Mouse (Mus musculus) liver, embryonic 14.5 days (tissue): ENCODE measurements around the gene Fas.

Experiments used
- CTCF ChIP-seq: IDR thresholded peaks from 2 replicates; pipeline ENCODE4 v1.5.1; 2016; ENCODE audit warnings: antibody characterized with exemption, low read depth, control low read depth
- EP300 ChIP-seq: IDR thresholded peaks from 2 replicates; pipeline ENCODE4 v1.6.1; 2016; ENCODE audit warnings: antibody characterized with exemption, low read depth

- TF ChIP-seq CTCF (no peak), EP300 (no peak)
Measured at GRCm38 (mm10) chr19:34291379-34291778, 913 bp downstream of the Fas start.
